Mouse (Mus musculus): Measurements from ENCODE around the gene Cnnm3. TPM values are rescaled to one million over a fixed set of nuclear protein-coding genes. Genes with fewer than 3 reads are reported as not detected.
A peak's percentile ranks its signal among the peaks of the same experiment; 100 is the strongest.

Cnnm3 gene
- polyA plus RNA-seq, 1 experiment from 2014 or later = 3.6 TPM

DNA sequence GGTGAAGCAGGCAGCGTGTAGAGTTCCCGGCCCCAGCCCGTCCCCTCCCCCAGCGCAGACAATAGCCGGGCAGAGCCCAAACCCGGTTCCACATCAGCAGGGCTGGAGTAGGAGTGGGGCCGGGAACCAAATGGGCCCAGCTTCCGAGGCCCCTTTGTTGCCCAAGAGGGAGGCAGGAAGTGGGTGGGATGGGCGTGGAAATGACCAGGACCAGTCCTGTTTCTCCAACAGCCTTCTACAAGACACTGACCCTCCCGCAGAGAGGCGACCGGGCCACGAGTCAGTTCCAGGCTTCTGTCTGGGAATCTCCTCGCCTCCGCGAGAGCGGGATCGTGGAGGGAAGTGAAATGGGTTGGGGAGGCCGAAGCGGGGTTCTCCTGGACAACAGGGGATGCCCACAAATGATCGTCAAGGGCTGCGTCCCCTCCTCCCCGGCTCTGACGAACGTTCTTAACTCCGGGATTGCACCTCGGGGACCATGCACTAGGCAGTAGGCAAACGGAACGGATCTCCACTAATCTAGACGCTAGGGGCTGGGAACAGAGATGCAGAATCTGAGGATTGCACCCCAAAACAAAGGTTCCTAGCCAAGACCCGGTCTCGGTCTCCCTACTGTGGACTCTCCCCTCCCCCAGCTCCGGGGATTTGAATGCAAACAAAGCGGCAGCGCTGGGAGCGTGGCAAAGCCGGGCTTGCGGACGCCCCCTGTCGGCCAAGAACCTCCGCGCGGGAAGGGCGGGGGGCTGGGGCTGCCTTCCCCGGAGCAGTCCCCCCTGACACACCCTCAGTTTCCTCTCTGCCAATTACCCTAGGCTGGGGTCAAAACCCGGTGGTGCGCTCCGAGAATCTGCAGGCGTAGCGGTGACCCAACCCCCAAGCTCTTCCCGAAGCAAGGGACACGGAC, 45.1 kb downstream of the Cnnm3 start:
- DNase-seq (ENCODE audit: low spot score) = peak; percentile 98
- Histone ChIP-seq H3K9me3 (replicated peaks) (no peaks in the 10 kb centered on the region), H3K4me1 (peaks cover 66% of the 10 kb centered on the region), H3K27me3 (ENCODE audit: low read depth, poor library complexity, severe bottlenecking) (no peaks in the 10 kb centered on the region), H3K4me3 (peak overlapping the region; percentile 94), H3K36me3 (peaks cover 42% of the 10 kb centered on the region), H3K27ac (peak overlapping the region; percentile 99)
- WGBS = under 1% methylated on average over 52 of the region's 52 CpGs

DNA sequence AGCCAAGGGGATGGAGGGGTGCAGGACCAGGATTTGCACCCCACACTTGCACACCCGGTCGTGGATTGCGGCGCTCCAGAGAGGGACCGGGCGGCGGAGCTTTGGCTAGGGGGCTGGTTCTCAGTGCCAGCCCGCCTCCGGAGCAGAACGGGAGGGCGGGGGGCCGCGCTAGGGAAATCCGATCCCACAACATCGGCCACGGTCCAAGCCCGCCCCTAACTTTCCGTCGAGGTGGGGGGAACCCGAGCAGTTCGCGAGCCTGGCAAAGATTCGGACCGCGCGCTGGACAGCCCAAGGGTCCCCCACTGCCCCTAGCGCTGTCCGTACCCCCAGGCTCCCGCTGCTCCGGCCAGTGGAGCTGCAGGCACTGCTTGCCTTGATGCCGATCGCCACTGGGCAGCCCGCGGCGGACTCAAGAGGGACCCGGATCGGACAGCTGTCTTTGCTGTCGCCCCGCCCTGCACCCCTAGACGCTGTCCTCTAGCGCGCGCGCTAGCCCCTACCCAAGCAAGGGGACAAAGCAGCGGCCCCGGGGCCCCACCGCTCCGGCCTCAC, 45.9 kb downstream of the Cnnm3 start:
- peak; percentile 89 for DNase-seq (ENCODE audit: low spot score)
- H3K27me3 ChIP-seq (ENCODE audit: low read depth, poor library complexity, severe bottlenecking) = no peaks in the 10 kb centered on the region
- WGBS = under 1% methylated on average over 48 of the region's 48 CpGs
- peaks cover 34% of the 10 kb centered on the region for H3K36me3 ChIP-seq
- peak overlapping the region; percentile 94 for H3K4me3 ChIP-seq
- peaks cover 72% of the 10 kb centered on the region for H3K4me1 ChIP-seq
- H3K9me3 ChIP-seq (replicated peaks) = no peaks in the 10 kb centered on the region
- H3K27ac ChIP-seq = peak overlapping the region; percentile 99

GRCm38 (mm10) chr1:36558031-36558993, 46.6 kb downstream of the Cnnm3 start, which contains the start of gene Sema4c:
Gene Sema4c (minus strand): TSS chr1:36558349.
- under 1% methylated on average over 69 of the region's 69 CpGs for WGBS

DNA sequence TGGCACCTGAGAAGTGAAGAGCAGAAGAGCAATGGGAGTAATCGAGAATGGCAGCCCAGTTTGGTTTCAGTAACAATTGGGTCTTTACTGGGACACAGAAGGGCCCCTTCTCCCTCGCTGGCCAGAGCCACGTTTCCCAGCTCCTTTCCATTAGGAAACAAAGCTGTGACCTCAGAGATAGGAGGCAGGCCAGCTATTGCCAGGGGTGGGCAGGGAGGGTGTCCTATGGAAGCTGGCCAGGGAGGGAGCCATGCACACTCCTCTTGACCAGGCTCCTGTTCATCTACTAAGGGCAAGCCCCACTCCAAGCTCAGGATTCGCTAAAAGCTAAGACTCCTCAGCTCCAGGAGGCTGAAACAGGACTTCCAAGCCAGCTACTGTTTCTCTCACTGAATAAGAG, 47.6 kb downstream of the Cnnm3 start:
- peaks cover 78% of the 10 kb centered on the region for H3K4me1 ChIP-seq
- WGBS = 4% methylated on average over 4 of the region's 4 CpGs
- peak overlapping the region; percentile 99 for H3K27ac ChIP-seq
- no peaks in the 10 kb centered on the region for H3K27me3 ChIP-seq (ENCODE audit: low read depth, poor library complexity, severe bottlenecking)
- peaks cover 17% of the 10 kb centered on the region for H3K36me3 ChIP-seq
- H3K9me3 ChIP-seq (replicated peaks) = no peaks in the 10 kb centered on the region
- peak overlapping the region; percentile 94 for H3K4me3 ChIP-seq
- no peak for DNase-seq (ENCODE audit: low spot score)

More at GRCm38 (mm10) chr1:36558031-36558993, 46.6 kb downstream of the Cnnm3 start, which contains the start of gene Sema4c:
- H3K36me3 ChIP-seq = peaks cover 27% of the 10 kb centered on the region
- DNase-seq (ENCODE audit: low spot score) = peak; percentile 92
- H3K4me3 ChIP-seq = peak within 1 kb of the TSS; percentile 94
- H3K27me3 ChIP-seq (ENCODE audit: low read depth, poor library complexity, severe bottlenecking) = no peaks in the 10 kb centered on the region
- H3K9me3 ChIP-seq (replicated peaks) = no peaks in the 10 kb centered on the region
- H3K27ac ChIP-seq = peak within 1 kb of the TSS; percentile 99
- peaks cover 73% of the 10 kb centered on the region for H3K4me1 ChIP-seq

- DNase-seq (ENCODE audit: low spot score) = no peak
- peaks cover 75% of the 10 kb centered on the region for H3K4me1 ChIP-seq
- no peaks in the 10 kb centered on the region for H3K27me3 ChIP-seq (ENCODE audit: low read depth, poor library complexity, severe bottlenecking)
- H3K9me3 ChIP-seq (replicated peaks) = no peaks in the 10 kb centered on the region
- peaks cover 11% of the 10 kb centered on the region for H3K36me3 ChIP-seq
- 61% methylated on average over 5 of the region's 5 CpGs for WGBS
- no peak overlapping the region for H3K4me3 ChIP-seq
- H3K27ac ChIP-seq = peak overlapping the region; percentile 99
Observed at GRCm38 (mm10) chr1:36559888-36560287, 48.2 kb downstream of the Cnnm3 start.

DNA sequence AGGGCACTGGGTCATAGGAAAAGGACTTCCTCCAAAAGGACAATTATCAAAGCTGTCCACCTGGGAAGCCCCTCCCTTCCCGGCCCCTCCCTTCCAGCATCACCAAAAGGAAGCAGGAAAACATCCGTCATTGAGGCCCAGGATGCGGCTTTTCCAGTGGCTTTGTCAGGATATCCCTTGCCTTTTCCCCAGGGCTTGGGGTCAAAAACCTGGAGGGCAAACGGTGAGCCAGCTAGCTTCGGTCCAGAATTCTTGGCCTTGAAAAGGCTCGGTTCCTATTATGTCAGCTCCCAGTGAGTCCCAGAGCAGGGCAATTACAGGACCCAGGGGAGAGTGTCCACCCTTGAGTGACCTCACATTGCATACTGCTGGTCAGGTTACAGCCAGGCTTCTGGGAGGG, 49.2 kb downstream of the Cnnm3 start:
- Histone ChIP-seq H3K9me3 (replicated peaks) (no peaks in the 10 kb centered on the region), H3K27ac (peak overlapping the region; percentile 33; the same call in 1 of the 2 replicates), H3K4me1 (peaks cover 69% of the 10 kb centered on the region), H3K36me3 (peaks cover under 1% of the 10 kb centered on the region; the same call in 1 of the 2 replicates), H3K4me3 (no peak overlapping the region), H3K27me3 (ENCODE audit: low read depth, poor library complexity, severe bottlenecking) (no peaks in the 10 kb centered on the region)
- WGBS = 32% methylated on average over 6 of the region's 6 CpGs
- DNase-seq (ENCODE audit: low spot score) = no peak

DNA sequence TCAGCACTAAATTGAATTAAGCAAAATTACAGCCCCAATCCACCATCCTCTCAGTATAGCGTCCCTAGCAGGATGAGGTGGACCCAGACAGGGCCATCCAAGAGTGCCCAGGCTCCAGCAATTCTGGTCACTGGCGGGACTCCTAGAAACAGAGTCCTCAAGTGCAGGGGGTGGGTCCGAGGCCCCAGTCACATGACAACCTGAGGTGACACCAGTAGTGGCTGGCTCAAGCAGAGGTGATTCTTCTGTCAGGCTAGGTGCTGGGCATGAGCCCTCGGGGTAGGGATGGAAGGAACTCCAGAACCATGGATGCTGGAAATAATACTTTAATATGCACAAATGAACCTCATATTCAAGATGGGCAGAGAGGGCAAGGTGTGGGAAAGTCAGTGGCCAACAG, 50.7 kb downstream of the Cnnm3 start:
- Histone ChIP-seq H3K4me3 (no peak overlapping the region), H3K36me3 (no peaks in the 10 kb centered on the region), H3K4me1 (peaks cover 82% of the 10 kb centered on the region), H3K27me3 (ENCODE audit: low read depth, poor library complexity, severe bottlenecking) (no peaks in the 10 kb centered on the region), H3K27ac (peak overlapping the region; percentile 59), H3K9me3 (replicated peaks) (no peaks in the 10 kb centered on the region)
- WGBS = 60% methylated on average over 4 of the region's 4 CpGs
- DNase-seq (ENCODE audit: low spot score) = no peak

DNA sequence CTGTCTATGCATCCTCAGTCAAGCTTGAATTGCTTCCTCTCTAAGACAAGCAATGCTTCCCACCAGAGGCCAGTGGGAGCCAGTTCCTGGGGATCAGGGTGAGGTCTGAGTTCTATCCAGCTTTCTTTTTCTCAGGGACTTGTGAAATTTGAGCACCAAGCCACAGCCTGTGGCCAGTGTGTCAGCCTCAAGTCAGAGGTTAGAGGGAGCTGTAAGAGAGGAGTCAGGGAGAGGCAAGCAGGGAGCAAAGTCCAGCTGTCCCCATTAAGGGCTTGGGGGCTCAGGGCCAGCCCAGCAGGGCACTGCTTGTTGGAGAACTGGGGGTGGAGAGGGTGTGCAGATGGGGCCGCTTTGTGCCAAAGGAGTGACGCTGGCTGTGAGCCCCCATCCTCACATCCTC, 51.5 kb downstream of the Cnnm3 start:
- Histone ChIP-seq H3K4me1 (peaks cover 88% of the 10 kb centered on the region), H3K4me3 (no peak overlapping the region), H3K36me3 (no peaks in the 10 kb centered on the region), H3K27me3 (ENCODE audit: low read depth, poor library complexity, severe bottlenecking) (no peaks in the 10 kb centered on the region), H3K9me3 (replicated peaks) (no peaks in the 10 kb centered on the region), H3K27ac (peak overlapping the region; percentile 59)
- WGBS = 81% methylated on average over 2 of the region's 2 CpGs
- DNase-seq (ENCODE audit: low spot score) = no peak

- DNase-seq (ENCODE audit: low spot score) = no peak
- H3K9me3 ChIP-seq (replicated peaks) = no peaks in the 10 kb centered on the region
- H3K27me3 ChIP-seq (ENCODE audit: low read depth, poor library complexity, severe bottlenecking) = no peaks in the 10 kb centered on the region
- 64% methylated on average over 4 of the region's 4 CpGs for WGBS
- H3K36me3 ChIP-seq = no peaks in the 10 kb centered on the region
- H3K27ac ChIP-seq = peak overlapping the region; percentile 59
- peaks cover 88% of the 10 kb centered on the region for H3K4me1 ChIP-seq
- no peak overlapping the region for H3K4me3 ChIP-seq
Observed at GRCm38 (mm10) chr1:36563632-36564031, 52.0 kb downstream of the Cnnm3 start.

- Histone ChIP-seq H3K36me3 (no peaks in the 10 kb centered on the region), H3K27ac (peak overlapping the region; percentile 59)
- WGBS = 79% methylated on average over 6 of the region's 6 CpGs
Observed at GRCm38 (mm10) chr1:36564101-36564500, 52.4 kb downstream of the Cnnm3 start.

DNA sequence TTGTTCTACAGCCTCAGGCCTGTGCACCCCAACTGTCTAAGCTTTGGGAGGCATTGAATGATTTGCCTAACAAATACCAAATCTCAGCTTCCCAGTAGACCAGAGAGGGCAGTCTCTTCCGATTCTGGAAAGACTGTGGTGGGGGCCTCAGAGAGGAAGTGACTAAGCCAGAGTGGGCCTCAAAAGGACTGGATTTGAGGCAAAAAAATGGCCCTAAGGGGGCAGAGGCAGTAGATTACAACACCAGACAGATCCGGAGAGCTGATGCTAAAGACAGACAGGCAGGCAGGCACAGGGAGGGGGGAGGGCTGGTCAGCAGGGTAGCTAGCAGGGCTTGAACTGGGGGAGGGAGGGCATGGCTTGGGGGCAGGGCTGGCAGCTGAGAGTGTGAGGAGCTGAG, 54.8 kb downstream of the Cnnm3 start:
- peak overlapping the region; percentile 77 for H3K27ac ChIP-seq
- no peak for DNase-seq (ENCODE audit: low spot score)

More at GRCm38 (mm10) chr1:36564101-36564500, 52.4 kb downstream of the Cnnm3 start:
- Histone ChIP-seq H3K4me1 (peaks cover 88% of the 10 kb centered on the region), H3K27me3 (ENCODE audit: low read depth, poor library complexity, severe bottlenecking) (no peaks in the 10 kb centered on the region), H3K4me3 (no peak overlapping the region), H3K9me3 (replicated peaks) (no peaks in the 10 kb centered on the region)
- no peak for DNase-seq (ENCODE audit: low spot score)

DNA sequence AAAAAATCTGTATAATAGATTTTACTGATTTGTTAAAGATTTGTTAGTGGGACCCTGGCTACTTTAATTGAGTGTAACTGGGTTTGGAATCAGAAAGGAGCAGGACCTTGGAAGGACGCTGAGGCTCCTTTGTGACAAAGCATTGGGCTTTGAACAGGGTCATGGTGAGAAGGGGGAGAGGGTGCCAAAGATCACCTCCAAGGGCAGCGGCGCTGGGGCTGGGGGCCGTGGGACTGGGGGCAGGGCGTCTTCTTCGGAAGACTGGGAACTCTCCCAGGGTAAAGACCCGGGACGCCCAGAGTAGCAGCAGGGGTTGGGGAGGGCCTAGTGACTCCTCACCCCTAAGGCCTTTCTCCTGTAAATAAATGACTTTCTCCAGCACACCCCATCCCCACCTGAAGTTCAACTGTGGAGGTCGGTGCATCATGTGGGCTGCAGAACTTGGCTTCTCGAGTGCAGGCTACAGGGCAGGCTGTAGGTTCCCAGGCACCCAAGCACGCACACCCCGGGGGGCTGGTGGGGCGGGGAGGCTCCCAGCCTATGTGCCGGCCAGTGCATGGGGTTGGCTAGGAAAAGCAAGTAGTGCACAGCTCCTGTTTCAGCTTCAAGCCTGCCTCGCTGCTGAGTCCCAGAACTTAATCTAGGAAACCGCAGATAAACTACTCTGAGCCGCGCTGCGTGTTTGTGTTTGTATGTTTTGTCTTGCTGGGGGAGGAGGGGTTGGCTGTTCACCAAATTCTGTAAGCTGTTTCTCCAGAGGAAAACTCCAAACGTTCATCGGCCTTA, 56.3 kb downstream of the Cnnm3 start:
- Histone ChIP-seq H3K9me3 (replicated peaks) (no peaks in the 10 kb centered on the region), H3K4me3 (no peak overlapping the region), H3K36me3 (no peaks in the 10 kb centered on the region), H3K27me3 (ENCODE audit: low read depth, poor library complexity, severe bottlenecking) (no peaks in the 10 kb centered on the region), H3K4me1 (peaks cover 84% of the 10 kb centered on the region), H3K27ac (peak overlapping the region; percentile 62)
- no peak for DNase-seq (ENCODE audit: low spot score)
- WGBS = 53% methylated on average over 21 of the region's 21 CpGs

More for the DNA sequence above, 54.8 kb downstream of the Cnnm3 start:
- no peaks in the 10 kb centered on the region for H3K27me3 ChIP-seq (ENCODE audit: low read depth, poor library complexity, severe bottlenecking)
- H3K9me3 ChIP-seq (replicated peaks) = no peaks in the 10 kb centered on the region
- H3K4me1 ChIP-seq = peaks cover 84% of the 10 kb centered on the region
- H3K36me3 ChIP-seq = no peaks in the 10 kb centered on the region
- no peak overlapping the region; the same call in 1 of the 2 replicates for H3K4me3 ChIP-seq
- WGBS = 12% methylated on average over 2 of the region's 2 CpGs
